Mouse (Mus musculus) hindbrain, embryonic 15.5 days (tissue): ENCODE data around the gene Rab6a. TPM values are rescaled to one million over a fixed set of nuclear protein-coding genes. Genes with fewer than 3 reads are reported as not detected.

Experiments used
- ATAC-seq: fragments of 200-750 bp; cut with Nextera tagmentation; 2 replicates; pipeline ENCODE4 v1.8.0; 2017; ENCODE audit warnings: low read depth, moderate number of reproducible peaks, moderate TSS enrichment; ENCODE audit not compliant: low FRiP score
- H3K27ac ChIP-seq: fragments of 300-500 bp; sonication (generic); replicated peaks from 2 replicates; pipeline ENCODE4 v1.5.1; 2015; ENCODE audit warnings: mild to moderate bottlenecking, inconsistent platforms
- H3K27me3 ChIP-seq: fragments of 300-500 bp; sonication (generic); 2 replicates; pipeline ENCODE4 v1.6.1; 2015; ENCODE audit warnings: control low read depth, inconsistent platforms
- H3K36me3 ChIP-seq: fragments of 300-500 bp; sonication (generic); 2 replicates; pipeline ENCODE4 v1.6.1; 2015; ENCODE audit warnings: control low read depth, inconsistent platforms
- H3K4me1 ChIP-seq: fragments of 300-500 bp; sonication (generic); replicated peaks from 2 replicates; pipeline ENCODE4 v1.6.1; 2015; ENCODE audit warnings: control low read depth, inconsistent platforms
- H3K4me2 ChIP-seq: fragments of 300-500 bp; sonication (generic); 2 replicates; pipeline ENCODE4 v1.6.1; 2015; ENCODE audit warnings: moderate library complexity, mild to moderate bottlenecking, inconsistent platforms
- H3K4me3 ChIP-seq: fragments of 300-500 bp; sonication (generic); 2 replicates; pipeline ENCODE4 v1.5.1; 2015; ENCODE audit warnings: mild to moderate bottlenecking, inconsistent platforms
- H3K9ac ChIP-seq: fragments of 300-500 bp; sonication (generic); 2 replicates; pipeline ENCODE4 v1.6.1; 2015; ENCODE audit warnings: inconsistent platforms
- H3K9me3 ChIP-seq: fragments of 300-500 bp; sonication (generic); 2 replicates; pipeline ENCODE4 v1.6.1; 2016; ENCODE audit warnings: control low read depth, inconsistent platforms
- WGBS: fragments of 180-500 bp; shearing (Covaris S2); methylation state at CpG from one replicate; pipeline ENCODE4 v1.1.7; 2015; 5-methylcytosine and 5-hydroxymethylcytosine counted together
- polyA plus RNA-seq: library from polyadenylated mRNA; unstranded; fragments of >200 nt; fragmentation: Nextera tagmentation; extraction: Ambion mirVana; gene quantifications from 2 replicates; pipeline ENCODE4 v1.2.1, GENCODE M21; 2015

Gene Rab6a
- polyA plus RNA-seq, 1 experiment from 2014 or later, result 283 TPM

- Histone ChIP-seq H3K27me3 (no peaks in the 10 kb centered on the region), H3K36me3 (no peaks in the 10 kb centered on the region), H3K4me3 (no peak overlapping the region), H3K4me1 (no peaks in the 10 kb centered on the region), H3K4me2 (no peak overlapping the region), H3K9ac (no peak overlapping the region), H3K9me3 (no peaks in the 10 kb centered on the region), H3K27ac (no peak overlapping the region)
- WGBS, result 42% methylated on average over 13 of the region's 13 CpGs
- ATAC-seq, result peak; percentile 54
Observed at GRCm38 (mm10) chr7:100685061-100686030, 78.1 kb downstream of the Rab6a start.

- no peak overlapping the region for H3K27ac ChIP-seq
- H3K4me2 ChIP-seq, result no peak overlapping the region
- H3K36me3 ChIP-seq, result no peaks in the 10 kb centered on the region
- H3K9me3 ChIP-seq, result no peaks in the 10 kb centered on the region
- no peak overlapping the region for H3K4me3 ChIP-seq
- no peaks in the 10 kb centered on the region for H3K27me3 ChIP-seq
- ATAC-seq, result no peak
- H3K4me1 ChIP-seq, result no peaks in the 10 kb centered on the region
- H3K9ac ChIP-seq, result no peak overlapping the region
- WGBS, result 90% methylated on average over 7 of the region's 7 CpGs
Observed at GRCm38 (mm10) chr7:100688471-100688870, 81.3 kb downstream of the Rab6a start.

Other genes with a start within 250 kb of the Rab6a start
- 17.5 and 20.9 TPM in 2 replicates for gene C2cd3, start 235.2 kb upstream of the Rab6a start, polyA plus RNA-seq
- gene Ppme1, start 235.1 kb upstream of the Rab6a start, polyA plus RNA-seq, result 154 and 170 TPM in 2 replicates
- not detected in 2 replicates for gene Ucp3, start 134.4 kb upstream of the Rab6a start, polyA plus RNA-seq
- 77.4 and 81.8 TPM in 2 replicates for gene Ucp2, start 114.1 kb upstream of the Rab6a start, polyA plus RNA-seq
- 4.1 and 7.1 TPM in 2 replicates for gene Dnajb13, start 92.5 kb upstream of the Rab6a start, polyA plus RNA-seq
- 15.8 and 17.8 TPM in 2 replicates for gene Coa4, start 70.3 kb upstream of the Rab6a start, polyA plus RNA-seq
- 81.4 and 83.6 TPM in 2 replicates for gene Mrpl48, start 891 bp downstream of the Rab6a start, polyA plus RNA-seq
- 17.4 and 17.5 TPM in 2 replicates for gene Plekhb1, start 55.0 kb downstream of the Rab6a start, polyA plus RNA-seq
- 112 and 117 TPM in 2 replicates for gene Fam168a, start 99.2 kb downstream of the Rab6a start, polyA plus RNA-seq